Mouse (Mus musculus) stomach, postnatal 0 days (tissue): ENCODE data around the gene Tdrd7. TPM values are rescaled to one million over a fixed set of nuclear protein-coding genes. Genes with fewer than 3 reads are reported as not detected.

Experiments used
- ATAC-seq: fragments of 200-750 bp; cut with Nextera tagmentation; 2 replicates; pipeline ENCODE4 v1.8.0; 2017; ENCODE audit not compliant: low FRiP score, low TSS enrichment
- DNase-seq: peaks from one replicate; pipeline ENCODE4 v3.0.0-alpha.2; 2016; ENCODE audit warnings: low spot score
- H3K27ac ChIP-seq: fragments of 300-500 bp; sonication (generic); replicated peaks from 2 replicates; pipeline ENCODE4 v1.5.1; 2014; ENCODE audit warnings: mild to moderate bottlenecking, control low read depth
- H3K27me3 ChIP-seq: fragments of 300-500 bp; sonication (generic); 2 replicates; pipeline ENCODE4 v1.6.1; 2014; ENCODE audit warnings: low read length; ENCODE audit not compliant: control insufficient read depth, insufficient read depth
- H3K36me3 ChIP-seq: fragments of 300-500 bp; sonication (generic); 2 replicates; pipeline ENCODE4 v1.6.1; 2014; ENCODE audit warnings: low read length, mixed read lengths; ENCODE audit not compliant: control insufficient read depth, insufficient read depth
- H3K4me1 ChIP-seq: fragments of 300-500 bp; sonication (generic); replicated peaks from 2 replicates; pipeline ENCODE4 v1.6.1; 2014; ENCODE audit warnings: antibody characterized with exemption; ENCODE audit not compliant: control insufficient read depth, insufficient read depth
- H3K4me2 ChIP-seq: fragments of 300-500 bp; sonication (generic); replicated peaks from 2 replicates; pipeline ENCODE4 v1.6.1; 2014; ENCODE audit warnings: low read depth, mild to moderate bottlenecking, control low read depth, moderate library complexity
- H3K4me3 ChIP-seq: fragments of 300-500 bp; sonication (generic); 2 replicates; pipeline ENCODE4 v1.5.1; 2014; ENCODE audit warnings: low read depth, low read length, control low read depth
- H3K9ac ChIP-seq: fragments of 300-500 bp; sonication (generic); 2 replicates; pipeline ENCODE4 v1.6.1; 2014; ENCODE audit warnings: mild to moderate bottlenecking, low read length, control low read depth, mixed read lengths
- H3K9me3 ChIP-seq: fragments of 300-500 bp; sonication (generic); 2 replicates; pipeline ENCODE4 v1.6.1; 2016; ENCODE audit warnings: low read length; ENCODE audit not compliant: control insufficient read depth
- CTCF ChIP-seq: IDR thresholded peaks from 2 replicates; pipeline ENCODE4 v1.5.1; 2016; ENCODE audit warnings: antibody characterized with exemption, low read depth, mild to moderate bottlenecking, moderate library complexity
- EP300 ChIP-seq: optimal IDR thresholded peaks from 2 replicates; pipeline ENCODE3; 2016; ENCODE audit warnings: antibody characterized with exemption
- WGBS: fragments of 180-500 bp; shearing (Covaris S2); extraction: QIAGEN DNeasy Blood & Tissue Kit; methylation state at CpG from one replicate; pipeline ENCODE4 v1.1.7; 2014; 5-methylcytosine and 5-hydroxymethylcytosine counted together
- polyA plus RNA-seq: library from polyadenylated mRNA; unstranded; fragments of >200 nt; fragmentation: Nextera tagmentation; extraction: Ambion mirVana; gene quantifications from 2 replicates; pipeline ENCODE4 v1.2.1, GENCODE M21; 2015

Tdrd7 gene
- polyA plus RNA-seq, 1 experiment from 2014 or later, result 25.1 TPM

- H3K9ac ChIP-seq, result no peak overlapping the region
- H3K9me3 ChIP-seq, result no peaks in the 10 kb centered on the region
- no peak overlapping the region for H3K4me3 ChIP-seq
- ATAC-seq (peak; percentile 70), DNase-seq (peak; percentile 48)
- H3K4me2 ChIP-seq, result no peak overlapping the region
- TF ChIP-seq EP300 (no peak), CTCF (no peak)
- H3K4me1 ChIP-seq, result no peaks in the 10 kb centered on the region
- H3K27ac ChIP-seq, result no peak overlapping the region
- whole genome bisulfite sequencing, result 65% methylated on average over 8 of the region's 8 CpGs
- H3K27me3 ChIP-seq, result no peaks in the 10 kb centered on the region
- no peaks in the 10 kb centered on the region for H3K36me3 ChIP-seq
Measured at GRCm38 (mm10) chr4:45947729-45948128, 17.4 kb upstream of the Tdrd7 start.

- Histone ChIP-seq H3K4me1 (no peaks in the 10 kb centered on the region), H3K9ac (no peak overlapping the region), H3K36me3 (no peaks in the 10 kb centered on the region), H3K27me3 (no peaks in the 10 kb centered on the region), H3K4me3 (no peak overlapping the region), H3K27ac (peak overlapping the region; percentile 40; the same call in 1 of the 2 replicates), H3K4me2 (no peak overlapping the region), H3K9me3 (no peaks in the 10 kb centered on the region)
- TF ChIP-seq CTCF (no peak), EP300 (no peak)
- ATAC-seq (peak; percentile 85), DNase-seq (peak; percentile 44)
- 81% methylated on average over 7 of the region's 7 CpGs for WGBS
Measured at GRCm38 (mm10) chr4:45949109-45949848, 15.9 kb upstream of the Tdrd7 start.

- Histone ChIP-seq H3K4me2 (no peak overlapping the region), H3K27ac (no peak overlapping the region), H3K27me3 (no peaks in the 10 kb centered on the region), H3K4me3 (no peak overlapping the region), H3K4me1 (no peaks in the 10 kb centered on the region), H3K9me3 (no peaks in the 10 kb centered on the region), H3K9ac (no peak overlapping the region), H3K36me3 (no peaks in the 10 kb centered on the region)
- DNase-seq (no peak), ATAC-seq (no peak)
- WGBS, result 92% methylated on average over 12 of the region's 18 CpGs
- no peak for TF ChIP-seq CTCF
- TF ChIP-seq EP300, result no peak
Measured at GRCm38 (mm10) chr4:45951830-45952229, 13.3 kb upstream of the Tdrd7 start.

GRCm38 (mm10) chr4:45953025-45953919 lies 11.9 kb upstream of the Tdrd7 start:
- WGBS, result 91% methylated on average over 23 of the region's 23 CpGs
- H3K4me3 ChIP-seq, result no peak overlapping the region
- H3K9ac ChIP-seq, result no peak overlapping the region
- H3K27me3 ChIP-seq, result no peaks in the 10 kb centered on the region
- no peak overlapping the region for H3K27ac ChIP-seq
- no peak for DNase-seq
- H3K4me1 ChIP-seq, result no peaks in the 10 kb centered on the region
- H3K9me3 ChIP-seq, result no peaks in the 10 kb centered on the region
- no peak for ATAC-seq
- H3K36me3 ChIP-seq, result no peaks in the 10 kb centered on the region
- TF ChIP-seq EP300, result no peak
- no peak for TF ChIP-seq CTCF
- H3K4me2 ChIP-seq, result no peak overlapping the region

- no peaks in the 10 kb centered on the region for H3K36me3 ChIP-seq
- H3K9me3 ChIP-seq, result no peaks in the 10 kb centered on the region
- H3K4me1 ChIP-seq, result no peaks in the 10 kb centered on the region
- H3K27ac ChIP-seq, result no peak overlapping the region
- H3K27me3 ChIP-seq, result no peaks in the 10 kb centered on the region
- no peak overlapping the region for H3K4me2 ChIP-seq
- no peak for TF ChIP-seq EP300
- no peak for TF ChIP-seq CTCF
- no peak overlapping the region for H3K9ac ChIP-seq
- DNase-seq (no peak), ATAC-seq (no peak)
- no peak overlapping the region for H3K4me3 ChIP-seq
- 90% methylated on average over 4 of the region's 4 CpGs for WGBS
Measured at GRCm38 (mm10) chr4:45955235-45955634, 9.9 kb upstream of the Tdrd7 start.

GRCm38 (mm10) chr4:45956131-45956530 lies 9.0 kb upstream of the Tdrd7 start:
- 96% methylated on average over 8 of the region's 8 CpGs for WGBS
- Histone ChIP-seq H3K27ac (no peak overlapping the region), H3K4me3 (no peak overlapping the region), H3K27me3 (no peaks in the 10 kb centered on the region), H3K4me1 (no peaks in the 10 kb centered on the region), H3K36me3 (no peaks in the 10 kb centered on the region), H3K9ac (no peak overlapping the region), H3K9me3 (no peaks in the 10 kb centered on the region), H3K4me2 (no peak overlapping the region)
- no peak for ATAC-seq
- TF ChIP-seq CTCF (no peak), EP300 (no peak)
- no peak for DNase-seq
